Mouse (Mus musculus): Measurements from ENCODE around the gene Gm19684. TPM values are rescaled to one million over a fixed set of nuclear protein-coding genes. Genes with fewer than 3 reads are reported as not detected.
"Not testable (repeated sequence)": the region's sequence is repeated elsewhere in the genome, so short reads cannot be mapped to it uniquely, and the experiment has no call there.

Gene Gm19684
- polyA plus RNA-seq, 1 experiment from 2014 or later = not detected

GRCm38 (mm10) chr17:36099603-36100002, 21.9 kb upstream of the Gm19684 start:
- not testable (repeated sequence) for ATAC-seq; H3K36me3 ChIP-seq (ENCODE audit: control insufficient read depth, insufficient read depth, low read length); H3K27me3 ChIP-seq (replicated peaks; ENCODE audit: control insufficient read depth, insufficient read depth, low read length); H3K4me3 ChIP-seq (ENCODE audit: low read length); H3K27ac ChIP-seq (ENCODE audit: low read depth, low read length); H3K4me2 ChIP-seq (ENCODE audit: low read length); H3K9ac ChIP-seq (ENCODE audit: low read depth, low read length); H3K9me3 ChIP-seq (ENCODE audit: control insufficient read depth, low read length); H3K4me1 ChIP-seq (ENCODE audit: control insufficient read depth, insufficient read depth, low read depth, low read length)
- 41% methylated on average over 2 of the region's 2 CpGs for WGBS

GRCm38 (mm10) chr17:36102091-36102490, 19.4 kb upstream of the Gm19684 start:
- ATAC-seq; H3K4me2 ChIP-seq (ENCODE audit: low read length); H3K36me3 ChIP-seq (ENCODE audit: control insufficient read depth, insufficient read depth, low read length); H3K4me3 ChIP-seq (ENCODE audit: low read length); H3K9me3 ChIP-seq (ENCODE audit: control insufficient read depth, low read length); H3K4me1 ChIP-seq (ENCODE audit: control insufficient read depth, insufficient read depth, low read depth, low read length); H3K27ac ChIP-seq (ENCODE audit: low read depth, low read length); H3K27me3 ChIP-seq (replicated peaks; ENCODE audit: control insufficient read depth, insufficient read depth, low read length); H3K9ac ChIP-seq (ENCODE audit: low read depth, low read length): not testable (repeated sequence)
- 67% methylated on average over 11 of the region's 12 CpGs for WGBS

- H3K27ac ChIP-seq (ENCODE audit: low read depth, low read length); H3K36me3 ChIP-seq (ENCODE audit: control insufficient read depth, insufficient read depth, low read length); H3K4me3 ChIP-seq (ENCODE audit: low read length); H3K27me3 ChIP-seq (replicated peaks; ENCODE audit: control insufficient read depth, insufficient read depth, low read length); H3K9ac ChIP-seq (ENCODE audit: low read depth, low read length); H3K4me2 ChIP-seq (ENCODE audit: low read length); ATAC-seq; H3K4me1 ChIP-seq (ENCODE audit: control insufficient read depth, insufficient read depth, low read depth, low read length); H3K9me3 ChIP-seq (ENCODE audit: control insufficient read depth, low read length): not testable (repeated sequence)
- 52% methylated on average over 2 of the region's 3 CpGs for WGBS
These were observed 11.3 kb upstream of the Gm19684 start for GRCm38 (mm10) chr17:36110129-36110528.

- peak; percentile 87 for ATAC-seq
- not testable (repeated sequence) for H3K36me3 ChIP-seq (ENCODE audit: control insufficient read depth, insufficient read depth, low read length); H3K4me1 ChIP-seq (ENCODE audit: control insufficient read depth, insufficient read depth, low read depth, low read length); H3K9me3 ChIP-seq (ENCODE audit: control insufficient read depth, low read length); H3K27me3 ChIP-seq (replicated peaks; ENCODE audit: control insufficient read depth, insufficient read depth, low read length); H3K27ac ChIP-seq (ENCODE audit: low read depth, low read length)
- H3K4me2 ChIP-seq (ENCODE audit: low read length) = peak overlapping the region; percentile 92
- H3K9ac ChIP-seq (ENCODE audit: low read depth, low read length) = peak overlapping the region; percentile 30
- WGBS = 1% methylated on average over 53 of the region's 57 CpGs
- H3K4me3 ChIP-seq (ENCODE audit: low read length) = peak overlapping the region; percentile 47
These were observed 10.6 kb upstream of the Gm19684 start for GRCm38 (mm10) chr17:36110641-36111509.

GRCm38 (mm10) chr17:36111510-36111868, 10.0 kb upstream of the Gm19684 start:
- peak; percentile 41; the same call in 1 of the 2 replicates for ATAC-seq

GRCm38 (mm10) chr17:36113979-36114593, 7.4 kb upstream of the Gm19684 start:
- not testable (repeated sequence) for H3K9ac ChIP-seq (ENCODE audit: low read depth, low read length); H3K27ac ChIP-seq (ENCODE audit: low read depth, low read length); H3K4me3 ChIP-seq (ENCODE audit: low read length); H3K4me1 ChIP-seq (ENCODE audit: control insufficient read depth, insufficient read depth, low read depth, low read length); H3K4me2 ChIP-seq (ENCODE audit: low read length); H3K36me3 ChIP-seq (ENCODE audit: control insufficient read depth, insufficient read depth, low read length); H3K9me3 ChIP-seq (ENCODE audit: control insufficient read depth, low read length)
- peak; percentile 71 for ATAC-seq
- 21% methylated on average over 6 of the region's 6 CpGs for WGBS
- H3K27me3 ChIP-seq (replicated peaks; ENCODE audit: control insufficient read depth, insufficient read depth, low read length) = peaks cover 11% of the 10 kb centered on the region

More at GRCm38 (mm10) chr17:36111510-36111868, 10.0 kb upstream of the Gm19684 start:
- H3K4me2 ChIP-seq (ENCODE audit: low read length) = peak overlapping the region; percentile 92
- peak overlapping the region; percentile 47 for H3K4me3 ChIP-seq (ENCODE audit: low read length)
- H3K36me3 ChIP-seq (ENCODE audit: control insufficient read depth, insufficient read depth, low read length); H3K9me3 ChIP-seq (ENCODE audit: control insufficient read depth, low read length); H3K4me1 ChIP-seq (ENCODE audit: control insufficient read depth, insufficient read depth, low read depth, low read length); H3K27ac ChIP-seq (ENCODE audit: low read depth, low read length); H3K27me3 ChIP-seq (replicated peaks; ENCODE audit: control insufficient read depth, insufficient read depth, low read length): not testable (repeated sequence)
- peak overlapping the region; percentile 30 for H3K9ac ChIP-seq (ENCODE audit: low read depth, low read length)
- 3% methylated on average over 10 of the region's 10 CpGs for WGBS

GRCm38 (mm10) chr17:36116545-36116944, 4.9 kb upstream of the Gm19684 start:
- 19% methylated on average over 3 of the region's 3 CpGs for WGBS
- H3K4me1 ChIP-seq (ENCODE audit: control insufficient read depth, insufficient read depth, low read depth, low read length); H3K4me3 ChIP-seq (ENCODE audit: low read length); H3K4me2 ChIP-seq (ENCODE audit: low read length); H3K36me3 ChIP-seq (ENCODE audit: control insufficient read depth, insufficient read depth, low read length); H3K9ac ChIP-seq (ENCODE audit: low read depth, low read length); H3K27ac ChIP-seq (ENCODE audit: low read depth, low read length); H3K9me3 ChIP-seq (ENCODE audit: control insufficient read depth, low read length); ATAC-seq: not testable (repeated sequence)
- peaks cover 11% of the 10 kb centered on the region for H3K27me3 ChIP-seq (replicated peaks; ENCODE audit: control insufficient read depth, insufficient read depth, low read length)

- not testable (repeated sequence) for H3K9ac ChIP-seq (ENCODE audit: low read depth, low read length); H3K4me1 ChIP-seq (ENCODE audit: control insufficient read depth, insufficient read depth, low read depth, low read length); H3K36me3 ChIP-seq (ENCODE audit: control insufficient read depth, insufficient read depth, low read length); H3K9me3 ChIP-seq (ENCODE audit: control insufficient read depth, low read length); H3K4me3 ChIP-seq (ENCODE audit: low read length); H3K27ac ChIP-seq (ENCODE audit: low read depth, low read length)
- H3K27me3 ChIP-seq (replicated peaks; ENCODE audit: control insufficient read depth, insufficient read depth, low read length) = peaks cover 11% of the 10 kb centered on the region
- peak; percentile 48; the same call in 1 of the 2 replicates for ATAC-seq
- H3K4me2 ChIP-seq (ENCODE audit: low read length) = peak overlapping the region; percentile 43
- WGBS = 18% methylated on average over 18 of the region's 18 CpGs
These were observed 639 bp upstream of the Gm19684 start for GRCm38 (mm10) chr17:36120839-36121238.

- WGBS = 79% methylated on average over 3 of the region's 3 CpGs
- ATAC-seq = not testable (repeated sequence)
These were observed 2.6 kb downstream of the Gm19684 start for GRCm38 (mm10) chr17:36124111-36124510.

More at GRCm38 (mm10) chr17:36124111-36124510, 2.6 kb downstream of the Gm19684 start:
- not testable (repeated sequence) for H3K9me3 ChIP-seq (ENCODE audit: control insufficient read depth, low read length); H3K4me2 ChIP-seq (ENCODE audit: low read length); H3K27ac ChIP-seq (ENCODE audit: low read depth, low read length); H3K27me3 ChIP-seq (replicated peaks; ENCODE audit: control insufficient read depth, insufficient read depth, low read length); H3K4me1 ChIP-seq (ENCODE audit: control insufficient read depth, insufficient read depth, low read depth, low read length); H3K9ac ChIP-seq (ENCODE audit: low read depth, low read length); H3K4me3 ChIP-seq (ENCODE audit: low read length); H3K36me3 ChIP-seq (ENCODE audit: control insufficient read depth, insufficient read depth, low read length)

Data from hindbrain, embryonic 16.5 days (tissue).